Mouse (Mus musculus) kidney, adult 2 months (tissue): ENCODE measurements around the gene Agps.

Source experiments
- CTCF ChIP-seq: fragments of 200-500 bp; conservative IDR thresholded peaks from 2 replicates; pipeline ENCODE4 v1.5.1; 2011; ENCODE audit warnings: low read depth, mild to moderate bottlenecking, control low read depth, low read length, moderate library complexity, mixed read lengths; ENCODE audit not compliant: insufficient read depth, insufficient read length
- POLR2A ChIP-seq: fragments of 200-500 bp; IDR thresholded peaks from one replicate; pipeline ENCODE4 v1.6.1; 2011; ENCODE audit warnings: low read depth, low read length, control low read depth

DNA sequence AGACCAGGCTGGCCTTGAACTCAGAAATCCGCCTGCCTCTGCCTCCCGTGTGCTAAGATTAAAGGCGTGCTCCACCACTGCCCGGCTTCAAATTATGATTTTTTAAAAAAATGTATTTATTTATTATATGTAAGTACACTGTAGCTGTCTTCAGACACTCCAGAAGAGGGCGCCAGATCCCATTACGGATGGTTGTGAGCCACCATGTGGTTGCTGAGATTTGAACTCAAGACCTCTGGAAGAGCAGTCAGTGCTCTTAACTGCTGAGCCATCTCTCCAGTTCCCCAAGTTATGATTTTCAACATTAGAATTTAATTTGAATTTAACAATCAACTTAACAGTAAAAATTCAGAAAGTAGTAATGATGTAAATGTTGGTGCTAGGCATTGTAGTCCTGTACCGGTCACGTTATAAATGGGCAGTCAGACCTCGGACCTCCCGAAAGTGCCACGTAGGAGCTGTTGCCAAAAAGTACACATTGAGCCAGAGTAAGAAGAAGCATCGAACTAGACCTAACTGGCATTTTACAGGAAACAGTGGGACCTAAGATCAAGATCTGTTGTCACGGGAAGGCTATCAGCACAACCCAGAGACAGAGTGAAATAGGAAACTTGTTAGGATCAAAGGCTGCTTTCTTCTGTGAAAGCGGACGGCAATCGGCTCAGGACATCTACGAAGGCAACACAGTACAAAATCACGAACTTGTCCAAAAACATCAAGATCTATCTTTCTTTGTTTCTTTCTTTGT is 40.2 kb upstream of the Agps start:
- TF ChIP-seq CTCF (no peak), POLR2A (no peak)
